Mouse (Mus musculus) liver, postnatal 0 days (tissue): ENCODE measurements around the gene Aldh6a1. TPM values are rescaled to one million over a fixed set of nuclear protein-coding genes. Genes with fewer than 3 reads are reported as not detected.
A peak's percentile ranks its signal among the peaks of the same experiment; 100 is the strongest.

ENCODE experiments used
- ATAC-seq: fragments of 200-750 bp; cut with Nextera tagmentation; 2 replicates; pipeline ENCODE4 v1.8.0; 2017; ENCODE audit warnings: mild to moderate bottlenecking, moderate library complexity
- DNase-seq: peaks from one replicate; pipeline ENCODE4 v3.0.0-alpha.2; 2016
- H3K27ac ChIP-seq: fragments of 300-500 bp; sonication (generic); 2 replicates; pipeline ENCODE4 v1.5.1; 2014; ENCODE audit warnings: antibody characterized with exemption, moderate library complexity, mild to moderate bottlenecking, low read depth
- H3K27me3 ChIP-seq: fragments of 300-500 bp; sonication (generic); 2 replicates; pipeline ENCODE4 v1.6.1; 2014; ENCODE audit warnings: low read length, control low read depth, mixed read lengths; ENCODE audit not compliant: insufficient read depth
- H3K36me3 ChIP-seq: fragments of 300-500 bp; sonication (generic); replicated peaks from 2 replicates; pipeline ENCODE4 v1.6.1; 2014; ENCODE audit warnings: mild to moderate bottlenecking, control low read depth, low read length, moderate library complexity, mixed read lengths; ENCODE audit not compliant: insufficient read depth
- H3K4me1 ChIP-seq: fragments of 300-500 bp; sonication (generic); 2 replicates; pipeline ENCODE4 v1.6.1; 2014; ENCODE audit warnings: antibody characterized with exemption, mild to moderate bottlenecking, control low read depth; ENCODE audit not compliant: insufficient read depth
- H3K4me2 ChIP-seq: fragments of 300-500 bp; sonication (generic); 2 replicates; pipeline ENCODE4 v1.6.1; 2014; ENCODE audit warnings: low read depth, mild to moderate bottlenecking, low read length, moderate library complexity, mixed read lengths
- H3K4me3 ChIP-seq: fragments of 300-500 bp; sonication (generic); 2 replicates; pipeline ENCODE4 v1.5.1; 2014; ENCODE audit warnings: low read depth, low read length
- H3K9ac ChIP-seq: fragments of 300-500 bp; sonication (generic); replicated peaks from 2 replicates; pipeline ENCODE4 v1.6.1; 2014; ENCODE audit warnings: mild to moderate bottlenecking, moderate library complexity
- H3K9me3 ChIP-seq: fragments of 300-500 bp; sonication (generic); 2 replicates; pipeline ENCODE4 v1.6.1; 2016; ENCODE audit warnings: mild to moderate bottlenecking, control low read depth, low read length, mixed read lengths
- CTCF ChIP-seq: sonication (generic); IDR thresholded peaks from 2 replicates; pipeline ENCODE4 v1.5.1; 2016; ENCODE audit warnings: antibody characterized with exemption, low read depth
- EP300 ChIP-seq: IDR thresholded peaks from 2 replicates; pipeline ENCODE4 v1.6.1; 2016; ENCODE audit warnings: antibody characterized with exemption, low read depth, mild to moderate bottlenecking
- whole genome bisulfite sequencing: fragments of 180-500 bp; shearing (Covaris S2); extraction: QIAGEN DNeasy Blood & Tissue Kit; methylation state at CpG from one replicate; pipeline ENCODE4 v1.1.7; 2014; ENCODE audit not compliant: insufficient replicate concordance; 5-methylcytosine and 5-hydroxymethylcytosine counted together
- polyA plus RNA-seq: library from polyadenylated mRNA; unstranded; fragments of >200 nt; fragmentation: Nextera tagmentation; extraction: Ambion mirVana; gene quantifications from 2 replicates; pipeline ENCODE4 v1.2.1, GENCODE M21; 2015

Aldh6a1 gene
- polyA plus RNA-seq, 1 experiment from 2014 or later: 99.4 TPM

DNA sequence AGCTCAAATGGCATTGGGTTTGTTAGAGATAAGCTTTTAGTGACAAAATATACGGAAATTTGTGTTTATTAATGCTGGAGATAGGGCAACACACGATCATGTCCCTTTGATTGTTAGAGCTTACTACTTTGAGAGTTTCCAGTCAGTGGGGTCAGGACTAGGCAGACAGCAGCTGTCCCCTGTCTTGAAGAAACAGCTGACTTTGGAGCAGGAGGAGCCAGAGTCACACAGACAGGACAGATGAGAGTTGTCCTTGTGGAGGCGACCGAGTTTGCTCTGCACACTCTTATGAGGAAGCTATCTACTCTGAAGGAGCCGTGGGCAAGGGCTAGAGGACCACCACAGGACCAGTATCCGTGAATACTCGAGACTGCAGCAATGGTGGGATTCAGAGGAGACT, 28.1 kb upstream of the Aldh6a1 start:
- Histone ChIP-seq H3K4me2 (no peak overlapping the region), H3K27ac (no peak overlapping the region), H3K4me3 (no peak overlapping the region), H3K9ac (no peak overlapping the region), H3K36me3 (peaks cover 15% of the 10 kb centered on the region), H3K9me3 (no peaks in the 10 kb centered on the region), H3K4me1 (no peaks in the 10 kb centered on the region), H3K27me3 (no peaks in the 10 kb centered on the region)
- 87% methylated on average over 7 of the region's 7 CpGs for WGBS
- no peak for DNase-seq
- TF ChIP-seq EP300 (no peak), CTCF (no peak)
- no peak for ATAC-seq

GRCm38 (mm10) chr12:84468701-84469100, 17.9 kb upstream of the Aldh6a1 start:
- Histone ChIP-seq H3K27ac (no peak overlapping the region), H3K9me3 (no peaks in the 10 kb centered on the region), H3K4me1 (no peaks in the 10 kb centered on the region), H3K4me2 (no peak overlapping the region), H3K36me3 (peaks cover 26% of the 10 kb centered on the region), H3K4me3 (no peak overlapping the region), H3K27me3 (no peaks in the 10 kb centered on the region), H3K9ac (no peak overlapping the region)
- 3% methylated on average over 1 of the region's 1 CpGs for WGBS
- ATAC-seq: no peak
- TF ChIP-seq EP300: no peak
- peak; percentile 78 for TF ChIP-seq CTCF
- no peak for DNase-seq

- Histone ChIP-seq H3K27me3 (no peaks in the 10 kb centered on the region), H3K36me3 (peaks cover 64% of the 10 kb centered on the region), H3K4me1 (no peaks in the 10 kb centered on the region), H3K9me3 (no peaks in the 10 kb centered on the region), H3K27ac (no peak overlapping the region), H3K4me3 (no peak overlapping the region), H3K4me2 (no peak overlapping the region), H3K9ac (no peak overlapping the region)
- WGBS: 86% methylated on average over 3 of the region's 3 CpGs
- DNase-seq (no peak), ATAC-seq (no peak)
- TF ChIP-seq EP300 (no peak), CTCF (no peak)
Measured at GRCm38 (mm10) chr12:84462856-84463255, 12.1 kb upstream of the Aldh6a1 start.

DNA sequence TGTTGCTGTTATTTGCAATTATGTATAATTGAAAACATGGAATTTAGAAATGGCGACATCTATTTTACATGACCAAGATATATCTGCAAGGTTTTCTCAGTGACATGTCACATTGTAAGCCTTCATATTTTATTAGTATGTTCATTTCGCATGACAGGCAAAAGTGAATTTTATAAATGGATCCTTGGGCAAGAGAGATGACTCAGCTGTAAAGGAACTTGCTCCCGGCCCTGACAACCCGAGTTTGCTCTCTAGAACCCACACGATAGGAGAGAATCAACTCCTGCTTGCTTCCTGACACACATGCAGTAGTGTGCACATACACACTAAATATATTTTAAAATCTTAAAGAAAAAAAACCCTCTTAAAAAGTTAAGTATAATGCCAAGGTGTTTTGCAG, 10.6 kb upstream of the Aldh6a1 start:
- H3K27ac ChIP-seq: no peak overlapping the region

DNA sequence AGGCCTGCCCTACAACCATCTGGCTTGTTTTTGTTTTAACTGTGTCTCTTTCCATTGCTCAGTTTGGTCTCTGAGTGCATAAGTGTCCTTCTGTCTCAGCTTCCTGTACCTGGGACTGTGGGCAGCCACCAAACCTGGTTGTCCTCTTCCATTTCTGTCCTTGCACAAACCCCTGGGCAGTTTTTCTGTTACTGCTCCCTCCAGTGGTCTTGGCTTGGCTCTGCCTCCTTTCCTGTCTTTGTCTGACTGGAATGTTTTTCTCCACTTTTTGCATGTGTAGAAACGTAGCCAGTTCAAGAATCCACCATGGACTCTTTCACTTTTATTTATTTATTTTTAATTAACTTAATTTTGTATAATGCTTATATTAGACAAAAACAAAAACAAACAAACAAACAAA, 9.0 kb upstream of the Aldh6a1 start:
- no peak overlapping the region for H3K27ac ChIP-seq
- H3K9me3 ChIP-seq: no peaks in the 10 kb centered on the region
- no peak overlapping the region for H3K4me2 ChIP-seq
- no peaks in the 10 kb centered on the region for H3K27me3 ChIP-seq
- H3K36me3 ChIP-seq: peaks cover 56% of the 10 kb centered on the region
- no peaks in the 10 kb centered on the region for H3K4me1 ChIP-seq
- TF ChIP-seq EP300: no peak
- TF ChIP-seq CTCF: peak; percentile 36
- 83% methylated on average over 1 of the region's 1 CpGs for WGBS
- DNase-seq (no peak), ATAC-seq (no peak)
- no peak overlapping the region for H3K9ac ChIP-seq
- H3K4me3 ChIP-seq: no peak overlapping the region

More for the DNA sequence above, 10.6 kb upstream of the Aldh6a1 start:
- TF ChIP-seq CTCF (no peak), EP300 (no peak)
- peaks cover 58% of the 10 kb centered on the region for H3K36me3 ChIP-seq
- no peaks in the 10 kb centered on the region for H3K9me3 ChIP-seq
- 84% methylated on average over 5 of the region's 5 CpGs for WGBS
- no peak overlapping the region for H3K4me2 ChIP-seq
- H3K4me1 ChIP-seq: no peaks in the 10 kb centered on the region
- ATAC-seq: no peak
- DNase-seq: no peak
- H3K27me3 ChIP-seq: no peaks in the 10 kb centered on the region
- no peak overlapping the region for H3K9ac ChIP-seq
- H3K4me3 ChIP-seq: no peak overlapping the region

DNA sequence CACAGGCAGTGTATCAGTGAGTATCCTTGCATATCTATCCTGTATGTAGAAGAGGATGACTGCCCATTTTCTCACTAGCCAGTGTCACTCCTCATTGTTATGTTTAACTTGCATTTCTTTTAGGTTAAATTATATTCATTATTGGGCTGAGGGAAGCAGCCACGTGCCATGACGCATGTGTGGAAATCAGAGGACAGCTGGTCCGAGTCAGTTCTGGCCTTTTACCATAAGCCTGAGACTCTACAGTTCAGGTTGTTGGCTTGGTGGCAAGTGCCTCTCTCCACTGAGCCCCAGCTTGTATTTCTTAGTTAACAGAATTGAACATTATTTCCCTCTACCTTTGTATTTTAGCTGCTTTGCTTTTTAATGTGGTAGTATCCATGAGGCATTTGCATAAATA, 6.1 kb upstream of the Aldh6a1 start:
- Histone ChIP-seq H3K4me1 (peaks cover 9% of the 10 kb centered on the region; the same call in 1 of the 2 replicates), H3K9me3 (no peaks in the 10 kb centered on the region), H3K4me2 (no peak overlapping the region), H3K4me3 (no peak overlapping the region), H3K36me3 (peaks cover 32% of the 10 kb centered on the region), H3K27me3 (no peaks in the 10 kb centered on the region), H3K9ac (no peak overlapping the region), H3K27ac (no peak overlapping the region)
- no peak for ATAC-seq
- 89% methylated on average over 3 of the region's 3 CpGs for whole genome bisulfite sequencing
- no peak for TF ChIP-seq CTCF
- no peak for TF ChIP-seq EP300
- DNase-seq: no peak

- Histone ChIP-seq H3K36me3 (peaks cover 4% of the 10 kb centered on the region), H3K9ac (peak overlapping the region; percentile 92), H3K4me1 (peaks cover 10% of the 10 kb centered on the region; the same call in 1 of the 2 replicates), H3K27me3 (no peaks in the 10 kb centered on the region), H3K4me3 (peak overlapping the region; percentile 89), H3K9me3 (no peaks in the 10 kb centered on the region), H3K27ac (peak overlapping the region; percentile 96), H3K4me2 (peak overlapping the region; percentile 92)
- ATAC-seq: no peak
- no peak for TF ChIP-seq EP300
- TF ChIP-seq CTCF: no peak
- WGBS: under 1% methylated on average over 11 of the region's 11 CpGs
- DNase-seq: no peak
Measured at GRCm38 (mm10) chr12:84451801-84452200, 997 bp upstream of the Aldh6a1 start.
